Mouse (Mus musculus): ENCODE measurements around the gene Taar3.

DNA sequence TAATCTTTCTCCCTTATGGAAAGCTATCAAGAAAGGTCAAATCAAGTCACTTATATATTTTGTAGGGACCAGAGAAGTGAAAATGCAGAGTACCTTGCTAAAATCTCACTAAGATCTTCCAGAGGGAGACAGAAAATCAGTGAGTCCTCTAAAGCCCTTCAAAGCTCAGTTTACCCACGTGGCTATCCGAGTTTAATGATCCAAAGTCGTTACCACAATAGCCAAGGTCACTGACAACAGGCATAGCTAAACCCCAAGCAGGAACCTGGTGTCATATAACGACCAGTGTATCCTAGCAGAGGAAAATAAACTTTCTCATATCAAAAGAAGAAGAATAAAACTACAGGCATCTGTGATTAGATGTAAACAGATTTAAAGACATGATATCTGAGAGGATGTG lies 11.7 kb upstream of the Taar3 start:
- no peak for TF ChIP-seq GATA1 (IDR thresholded peaks at IDR 0.05; ENCODE audit: borderline replicate concordance, low read length)
- no peak for TF ChIP-seq FLI1 (IDR thresholded peaks at IDR 0.05; ENCODE audit: low read length)

Measured in megakaryocyte, embryonic 14.5 days (primary cell).